Mouse (Mus musculus) NIH3T3 (cell line): ENCODE measurements at regions not wholly inside any gene's neighbourhood (a gene's known extent, or its start where the extent isn't known, plus 50 kb on each side); places are given as distances from the start of the nearest gene placed in this dataset.
"Not testable (repeated sequence)": the region's sequence is repeated elsewhere in the genome, so short reads cannot be mapped to it uniquely, and the experiment has no call there.

Source experiments
- DNase-seq: peaks from one replicate; pipeline ENCODE4 v3.0.0-alpha.2; 2012; ENCODE audit warnings: low read depth

GRCm38 (mm10) chr1:161728546-161729206, 59.6 kb downstream of the Fasl start:
- no peak for DNase-seq

GRCm38 (mm10) chr1:161727357-161727756, 60.9 kb downstream of the Fasl start:
- DNase-seq: not testable (repeated sequence)

- not testable (repeated sequence) for DNase-seq
Observed at GRCm38 (mm10) chr1:161726098-161726497, 62.2 kb downstream of the Fasl start.

- DNase-seq: peak; percentile 27
Observed at GRCm38 (mm10) chr1:161719876-161720275, 68.4 kb downstream of the Fasl start.

- DNase-seq: no peak
Observed at GRCm38 (mm10) chr1:161718254-161718653, 70.0 kb downstream of the Fasl start.

GRCm38 (mm10) chr1:161712918-161713317, 75.4 kb downstream of the Fasl start:
- no peak for DNase-seq

GRCm38 (mm10) chr1:161712283-161712682, 76.0 kb downstream of the Fasl start:
- DNase-seq: no peak

GRCm38 (mm10) chr1:161707049-161707448, 81.2 kb downstream of the Fasl start:
- no peak for DNase-seq

- DNase-seq: no peak
Observed at GRCm38 (mm10) chr1:161704961-161705360, 83.3 kb downstream of the Fasl start.

GRCm38 (mm10) chr1:161704527-161704926, 83.8 kb downstream of the Fasl start:
- DNase-seq: no peak

- no peak for DNase-seq
Observed at GRCm38 (mm10) chr1:161695886-161696285, 92.4 kb downstream of the Fasl start.

GRCm38 (mm10) chr1:161693768-161694160, 94.5 kb downstream of the Fasl start:
- no peak for DNase-seq

- no peak for DNase-seq
Observed at GRCm38 (mm10) chr1:161692836-161693767, 95.2 kb downstream of the Fasl start.

- no peak for DNase-seq
Observed at GRCm38 (mm10) chr1:161688946-161689345, 99.3 kb downstream of the Fasl start.

- peak; percentile 65 for DNase-seq
Observed at GRCm38 (mm10) chr1:161687548-161687947, 100.7 kb downstream of the Fasl start.

GRCm38 (mm10) chr1:161680558-161680957, 107.7 kb downstream of the Fasl start:
- DNase-seq: no peak

GRCm38 (mm10) chr1:161670937-161671336, 117.4 kb downstream of the Fasl start:
- no peak for DNase-seq

GRCm38 (mm10) chr1:161664321-161664720, 124.0 kb downstream of the Fasl start:
- no peak for DNase-seq

GRCm38 (mm10) chr1:161663351-161663750, 124.9 kb downstream of the Fasl start:
- no peak for DNase-seq

- DNase-seq: no peak
Observed at GRCm38 (mm10) chr1:161662241-161662640, 126.1 kb downstream of the Fasl start.

- DNase-seq: no peak
Observed at GRCm38 (mm10) chr1:161657511-161657910, 130.8 kb downstream of the Fasl start.

- peak; percentile 29 for DNase-seq
Observed at GRCm38 (mm10) chr1:161649387-161649786, 138.9 kb downstream of the Fasl start.

GRCm38 (mm10) chr1:161632098-161632497, 137.6 kb downstream of the Tnfsf18 start:
- DNase-seq: no peak
